Mouse (Mus musculus) ES-E14 (cell line): ENCODE data around the gene Arap2. TPM values are rescaled to one million over a fixed set of nuclear protein-coding genes. Genes with fewer than 3 reads are reported as not detected.

Experiments
- DNase-seq: peaks from one replicate; pipeline ENCODE4 v3.0.0-alpha.2; 2013; ENCODE audit warnings: low read depth, low spot score
- H3K27ac ChIP-seq: 2 replicates; pipeline ENCODE4 v1.5.1; 2012; ENCODE audit warnings: low read depth, mild to moderate bottlenecking, low read length, moderate library complexity, mixed read lengths; ENCODE audit not compliant: poor library complexity, insufficient read depth, severe bottlenecking
- H3K36me3 ChIP-seq: 2 replicates; pipeline ENCODE4 v1.6.1; 2012; ENCODE audit warnings: mild to moderate bottlenecking, low read length, moderate library complexity, mixed read lengths; ENCODE audit not compliant: control insufficient read depth, poor library complexity, insufficient read depth, severe bottlenecking
- H3K4me1 ChIP-seq, 2 experiments: fragments of 150-350 bp in 1 of 2; sonication (generic) in 1 of 2; 2 replicates each; pipeline ENCODE4 v1.6.1; 2012; ENCODE audit warnings: low read length in 2 of 2, mild to moderate bottlenecking in 1 of 2, mixed read lengths in 1 of 2; ENCODE audit not compliant: control insufficient read depth in 2 of 2, insufficient read depth in 2 of 2, poor library complexity in 1 of 2
- H3K4me3 ChIP-seq, 2 experiments: fragments of 150-350 bp in 1 of 2; sonication (generic) in 1 of 2; 2 replicates each; pipeline ENCODE4 v1.5.1; 2012; ENCODE audit warnings: low read length in 2 of 2, low read depth in 1 of 2, mild to moderate bottlenecking in 1 of 2, mixed read lengths in 1 of 2; ENCODE audit not compliant: insufficient read depth in 1 of 2, poor library complexity in 1 of 2, severe bottlenecking in 1 of 2
- H3K9ac ChIP-seq: 2 replicates; pipeline ENCODE4 v1.6.1; 2012; ENCODE audit warnings: low read depth, mild to moderate bottlenecking, low read length, mixed read lengths; ENCODE audit not compliant: poor library complexity, insufficient read depth, severe bottlenecking
- H3K9me3 ChIP-seq: fragments of 150-350 bp; sonication (generic); 2 replicates; pipeline ENCODE4 v1.6.1; 2012; ENCODE audit warnings: low read depth, mild to moderate bottlenecking, low read length; ENCODE audit not compliant: control insufficient read depth, insufficient read depth
- CHD2 ChIP-seq: IDR thresholded peaks from 2 replicates; pipeline ENCODE4 v1.6.1; 2014; ENCODE audit warnings: mild to moderate bottlenecking, low read depth, low read length, inconsistent platforms
- HCFC1 ChIP-seq: IDR thresholded peaks from 2 replicates; pipeline ENCODE4 v1.6.1; 2012; ENCODE audit warnings: low read length, inconsistent platforms, borderline replicate concordance; ENCODE audit not compliant: insufficient read depth
- MAFK ChIP-seq: IDR thresholded peaks from 2 replicates; pipeline ENCODE4 v1.6.1; 2014; ENCODE audit warnings: mild to moderate bottlenecking, low read depth, low read length, inconsistent platforms; ENCODE audit not compliant: insufficient read depth
- ZC3H11A ChIP-seq: IDR thresholded peaks from 2 replicates; pipeline ENCODE4 v1.6.1; 2012; ENCODE audit warnings: low read depth, mild to moderate bottlenecking, inconsistent platforms, low read length, borderline replicate concordance
- ZNF384 ChIP-seq: IDR thresholded peaks from 2 replicates; pipeline ENCODE4 v1.6.1; 2012; ENCODE audit warnings: low read depth, low read length, inconsistent platforms
- in situ Hi-C, 2 experiments: fragments of 600-800 bp; cut with MboI; formaldehyde crosslinking; loops; one replicate each; pipeline ENCODE4 v1.15.1; 2025; ENCODE audit warnings: low sequenced_read_pairs in 2 of 2, inconsistent platforms in 1 of 2; ENCODE audit not compliant: unreplicated experiment in 2 of 2
- total RNA-seq: library from RNA; depleted of rRNA; stranded (reverse); fragments of 300-350 nt; gene quantifications from 2 replicates; pipeline ENCODE4 v1.2.3, GENCODE M21; 2012

The Arap2 gene
- total RNA-seq, 1 experiment = 11.1 TPM

- no peak for DNase-seq
- in situ Hi-C loops = no loop called here
Observed at GRCm38 (mm10) chr5:62710955-62711354, 55.0 kb downstream of the Arap2 start.

GRCm38 (mm10) chr5:62706900-62707299 lies 59.1 kb downstream of the Arap2 start:
- Histone ChIP-seq H3K9me3 (no peaks in the 10 kb centered on the region), H3K27ac (no peak overlapping the region), H3K36me3 (no peaks in the 10 kb centered on the region), H3K4me3 (no peak overlapping the region), H3K9ac (no peak overlapping the region), H3K4me1 (no peaks in the 10 kb centered on the region)
- no peak for DNase-seq
- in situ Hi-C loops = no loop called here
- TF ChIP-seq MAFK = no peak
- TF ChIP-seq HCFC1 = no peak
- TF ChIP-seq ZC3H11A = no peak
- TF ChIP-seq ZNF384 = no peak
- TF ChIP-seq CHD2 = no peak

More at GRCm38 (mm10) chr5:62710955-62711354, 55.0 kb downstream of the Arap2 start:
- TF ChIP-seq HCFC1 = no peak
- TF ChIP-seq ZNF384 = no peak
- no peak for TF ChIP-seq ZC3H11A
- no peak for TF ChIP-seq CHD2
- TF ChIP-seq MAFK = no peak
- Histone ChIP-seq H3K36me3 (no peaks in the 10 kb centered on the region), H3K4me3 (no peak overlapping the region), H3K9me3 (no peaks in the 10 kb centered on the region), H3K9ac (no peak overlapping the region), H3K27ac (no peak overlapping the region), H3K4me1 (no peaks in the 10 kb centered on the region)

- H3K9ac ChIP-seq = no peak overlapping the region
- no peaks in the 10 kb centered on the region for H3K4me1 ChIP-seq
- H3K36me3 ChIP-seq = no peaks in the 10 kb centered on the region
- H3K9me3 ChIP-seq = no peaks in the 10 kb centered on the region
- TF ChIP-seq MAFK = no peak
- TF ChIP-seq ZC3H11A = no peak
- no peak for TF ChIP-seq CHD2
- no peak for TF ChIP-seq HCFC1
- no peak for TF ChIP-seq ZNF384
- no peak overlapping the region for H3K27ac ChIP-seq
- H3K4me3 ChIP-seq = no peak overlapping the region
- in situ Hi-C loops = no loop called here
- no peak for DNase-seq
Observed at GRCm38 (mm10) chr5:62689965-62690364, 76.0 kb downstream of the Arap2 start.

- Histone ChIP-seq H3K27ac (no peak overlapping the region), H3K4me1 (no peaks in the 10 kb centered on the region), H3K9me3 (no peaks in the 10 kb centered on the region), H3K4me3 (no peak overlapping the region), H3K9ac (no peak overlapping the region), H3K36me3 (no peaks in the 10 kb centered on the region)
- in situ Hi-C loops = no loop called here
- TF ChIP-seq ZC3H11A = no peak
- no peak for TF ChIP-seq CHD2
- no peak for TF ChIP-seq MAFK
- TF ChIP-seq HCFC1 = no peak
- TF ChIP-seq ZNF384 = no peak
- DNase-seq = no peak
Observed at GRCm38 (mm10) chr5:62683751-62684150, 82.2 kb downstream of the Arap2 start.

- Histone ChIP-seq H3K9me3 (no peaks in the 10 kb centered on the region), H3K9ac (no peak overlapping the region), H3K36me3 (no peaks in the 10 kb centered on the region), H3K4me1 (no peaks in the 10 kb centered on the region), H3K4me3 (no peak overlapping the region), H3K27ac (no peak overlapping the region)
- no peak for TF ChIP-seq MAFK
- no peak for TF ChIP-seq CHD2
- no peak for TF ChIP-seq ZNF384
- no peak for TF ChIP-seq ZC3H11A
- TF ChIP-seq HCFC1 = no peak
- DNase-seq = no peak
- in situ Hi-C loops = no loop called here
Observed at GRCm38 (mm10) chr5:62683207-62683606, 82.8 kb downstream of the Arap2 start.
